Mouse (Mus musculus) myocyte (in vitro differentiated cells): Measurements from ENCODE around the gene Tspo. TPM values are rescaled to one million over a fixed set of nuclear protein-coding genes. Genes with fewer than 3 reads are reported as not detected.

Source experiments
- H3K27me3 ChIP-seq: one replicate; pipeline ENCODE4 v1.6.1; 2011; ENCODE audit not compliant: control insufficient read depth, insufficient read depth, insufficient read length
- H3K36me3 ChIP-seq: one replicate; pipeline ENCODE4 v1.6.1; 2011; ENCODE audit not compliant: control insufficient read depth, insufficient read depth
- H3K4me2 ChIP-seq: one replicate; pipeline ENCODE4 v1.6.1; 2011; ENCODE audit warnings: low read depth, control low read depth
- H3K4me3 ChIP-seq: one replicate; pipeline ENCODE4 v1.5.1; 2011; ENCODE audit warnings: mild to moderate bottlenecking, control low read depth, moderate library complexity
- H3K79me2 ChIP-seq: one replicate; pipeline ENCODE4 v1.6.1; 2011; ENCODE audit not compliant: control insufficient read depth, insufficient read depth
- H3ac ChIP-seq: one replicate; pipeline ENCODE4 v1.6.1; 2011; ENCODE audit not compliant: control insufficient read depth, insufficient read length
- CEBPB ChIP-seq: IDR thresholded peaks from 2 replicates; pipeline ENCODE4 v1.6.1; 2011; ENCODE audit warnings: mild to moderate bottlenecking, moderate library complexity; ENCODE audit not compliant: poor library complexity, insufficient read depth, severe bottlenecking
- E2F4 ChIP-seq: IDR thresholded peaks from one replicate; pipeline ENCODE4 v1.6.1; 2011; ENCODE audit warnings: mild to moderate bottlenecking, control low read depth, moderate library complexity; ENCODE audit not compliant: insufficient read depth
- MAX ChIP-seq: IDR thresholded peaks from one replicate; pipeline ENCODE4 v1.6.1; 2011; ENCODE audit warnings: low read depth, mild to moderate bottlenecking, control low read depth
- MYOD1 ChIP-seq, 3 experiments: IDR thresholded peaks; one replicate each; pipeline ENCODE4 v1.6.1; 2011; ENCODE audit warnings: control low read depth in 2 of 3, low read depth in 2 of 3, mild to moderate bottlenecking in 2 of 3, moderate library complexity in 1 of 3; ENCODE audit not compliant: insufficient read length in 2 of 3, control insufficient read depth in 1 of 3
- MYOG ChIP-seq, 3 experiments: IDR thresholded peaks; one replicate each; pipeline ENCODE4 v1.6.1; 2011; ENCODE audit warnings: control low read depth in 2 of 3, low read depth in 2 of 3, mild to moderate bottlenecking in 2 of 3; ENCODE audit not compliant: insufficient read length in 2 of 3, control insufficient read depth in 1 of 3, insufficient read depth in 1 of 3
- POLR2A ChIP-seq: IDR thresholded peaks from one replicate; pipeline ENCODE4 v1.6.1; 2011; ENCODE audit warnings: low read depth, mild to moderate bottlenecking, control low read depth, moderate library complexity; ENCODE audit not compliant: insufficient read length
- POLR2AphosphoS2 ChIP-seq: IDR thresholded peaks from one replicate; pipeline ENCODE4 v1.6.1; 2011; ENCODE audit warnings: low read depth, control low read depth; ENCODE audit not compliant: insufficient read length
- REST ChIP-seq: IDR thresholded peaks from one replicate; pipeline ENCODE4 v1.6.1; 2011; ENCODE audit warnings: mild to moderate bottlenecking, control low read depth, moderate library complexity; ENCODE audit not compliant: insufficient read depth, insufficient read length
- SRF ChIP-seq: IDR thresholded peaks from one replicate; pipeline ENCODE4 v1.6.1; 2011; ENCODE audit warnings: low read depth; ENCODE audit not compliant: control insufficient read depth, insufficient read length
- TCF12 ChIP-seq: IDR thresholded peaks from one replicate; pipeline ENCODE4 v1.6.1; 2011; ENCODE audit warnings: mild to moderate bottlenecking, control low read depth; ENCODE audit not compliant: poor library complexity, insufficient read depth, severe bottlenecking
- TCF3 ChIP-seq: IDR thresholded peaks from one replicate; pipeline ENCODE4 v1.6.1; 2011; ENCODE audit warnings: low read depth, control low read depth; ENCODE audit not compliant: insufficient read length
- USF1 ChIP-seq: IDR thresholded peaks from one replicate; pipeline ENCODE4 v1.6.1; 2011; ENCODE audit warnings: low read depth, mild to moderate bottlenecking, control low read depth, moderate library complexity
- polyA plus RNA-seq: library from polyadenylated mRNA; unstranded; fragments of >200 nt; fragmentation: generic; extraction: Trizol; gene quantifications from one replicate; pipeline ENCODE4 v1.2.1, GENCODE M21; 2012; ENCODE audit warnings: missing spikeins

Tspo gene
- polyA plus RNA-seq, 1 experiment = 937 TPM

GRCm38 (mm10) chr15:83570641-83571040, 7.2 kb downstream of the Tspo start:
- TF ChIP-seq TCF12 (no peak), POLR2A (no peak), POLR2AphosphoS2 (no peak), MYOD1 (IDR thresholded peaks at IDR 0.05; ENCODE audit: control insufficient read depth in 1 of 3, insufficient read length in 2 of 3, low read depth in 2 of 3) (no peak), TCF3 (no peak), MAX (no peak), CEBPB (no peak), USF1 (no peak), SRF (no peak), REST (no peak), E2F4 (no peak), MYOG (IDR thresholded peaks at IDR 0.05; ENCODE audit: control insufficient read depth in 1 of 3, insufficient read depth in 1 of 3, insufficient read length in 2 of 3, low read depth in 2 of 3) (no peak)
- Histone ChIP-seq H3ac (no peak overlapping the region), H3K36me3 (peaks cover 3% of the 10 kb centered on the region), H3K4me3 (no peak overlapping the region), H3K27me3 (no peaks in the 10 kb centered on the region), H3K4me2 (no peak overlapping the region), H3K79me2 (peaks cover 48% of the 10 kb centered on the region)

GRCm38 (mm10) chr15:83571636-83572035, 8.2 kb downstream of the Tspo start:
- H3K4me2 ChIP-seq = peak overlapping the region; percentile 66
- peaks cover 43% of the 10 kb centered on the region for H3K79me2 ChIP-seq
- no peak overlapping the region for H3K4me3 ChIP-seq
- no peak overlapping the region for H3ac ChIP-seq
- TF ChIP-seq POLR2AphosphoS2 = no peak
- peak; percentile 90 to 99 (median 94) for TF ChIP-seq MYOD1 (IDR thresholded peaks at IDR 0.05; ENCODE audit: control insufficient read depth in 1 of 3, insufficient read length in 2 of 3, low read depth in 2 of 3)
- peak; percentile 20 for TF ChIP-seq POLR2A
- peak; percentile 93 for TF ChIP-seq TCF3
- TF ChIP-seq CEBPB = peak; percentile 75
- TF ChIP-seq MAX = no peak
- peak; percentile 32 for TF ChIP-seq SRF
- peak; percentile 94 for TF ChIP-seq TCF12
- TF ChIP-seq MYOG (IDR thresholded peaks at IDR 0.05; ENCODE audit: control insufficient read depth in 1 of 3, insufficient read depth in 1 of 3, insufficient read length in 2 of 3, low read depth in 2 of 3) = peak; percentile 97 to 99 (median 97)
- peaks cover 13% of the 10 kb centered on the region for H3K36me3 ChIP-seq
- no peaks in the 10 kb centered on the region for H3K27me3 ChIP-seq

- peaks cover 15% of the 10 kb centered on the region for H3K36me3 ChIP-seq
- H3K4me3 ChIP-seq = no peak overlapping the region
- H3K4me2 ChIP-seq = peak overlapping the region; percentile 66
- H3ac ChIP-seq = no peak overlapping the region
- H3K27me3 ChIP-seq = no peaks in the 10 kb centered on the region
- peaks cover 38% of the 10 kb centered on the region for H3K79me2 ChIP-seq
- no peak for TF ChIP-seq MAX
- TF ChIP-seq USF1 = no peak
- peak; percentile 70 for TF ChIP-seq TCF12
- TF ChIP-seq REST = no peak
- peak; percentile 59 to 90 (median 61) for TF ChIP-seq MYOG (IDR thresholded peaks at IDR 0.05; ENCODE audit: control insufficient read depth in 1 of 3, insufficient read depth in 1 of 3, insufficient read length in 2 of 3, low read depth in 2 of 3)
- peak; percentile 9 for TF ChIP-seq TCF3
- no peak for TF ChIP-seq POLR2A
- TF ChIP-seq MYOD1 (IDR thresholded peaks at IDR 0.05; ENCODE audit: control insufficient read depth in 1 of 3, insufficient read length in 2 of 3, low read depth in 2 of 3) = peak; percentile 22 to 90 (median 72)
Observed at GRCm38 (mm10) chr15:83572132-83572531, 8.7 kb downstream of the Tspo start.

- Histone ChIP-seq H3K79me2 (peaks cover 23% of the 10 kb centered on the region), H3K4me2 (no peak overlapping the region), H3K4me3 (no peak overlapping the region), H3K36me3 (peaks cover 25% of the 10 kb centered on the region), H3ac (no peak overlapping the region), H3K27me3 (no peaks in the 10 kb centered on the region)
- TF ChIP-seq MYOD1 (IDR thresholded peaks at IDR 0.05; ENCODE audit: control insufficient read depth in 1 of 3, insufficient read length in 2 of 3, low read depth in 2 of 3) (no peak), TCF3 (no peak), POLR2A (no peak), USF1 (no peak), SRF (no peak), E2F4 (no peak), MYOG (IDR thresholded peaks at IDR 0.05; ENCODE audit: control insufficient read depth in 1 of 3, insufficient read depth in 1 of 3, insufficient read length in 2 of 3, low read depth in 2 of 3) (no peak), REST (no peak), MAX (no peak), TCF12 (no peak), CEBPB (no peak), POLR2AphosphoS2 (no peak)
Observed at GRCm38 (mm10) chr15:83573606-83574005, 10.2 kb downstream of the Tspo start.

GRCm38 (mm10) chr15:83574731-83575351, 11.4 kb downstream of the Tspo start:
- Histone ChIP-seq H3K4me3 (no peak overlapping the region), H3K79me2 (peaks cover 11% of the 10 kb centered on the region), H3K36me3 (peaks cover 25% of the 10 kb centered on the region), H3ac (no peak overlapping the region), H3K27me3 (no peaks in the 10 kb centered on the region), H3K4me2 (peak overlapping the region; percentile 47)
- TF ChIP-seq POLR2AphosphoS2 (peak; percentile 76), TCF3 (peak; percentile 70), POLR2A (peak; percentile 26), CEBPB (no peak), E2F4 (no peak), TCF12 (peak; percentile 86), MYOG (IDR thresholded peaks at IDR 0.05; ENCODE audit: control insufficient read depth in 1 of 3, insufficient read depth in 1 of 3, insufficient read length in 2 of 3, low read depth in 2 of 3) (peak; percentile 75 to 98 (median 94)), MAX (peak; percentile 4), SRF (no peak), USF1 (peak; percentile 73), REST (no peak), MYOD1 (IDR thresholded peaks at IDR 0.05; ENCODE audit: control insufficient read depth in 1 of 3, insufficient read length in 2 of 3, low read depth in 2 of 3) (peak; percentile 68 to 95 (median 92))
